Mouse (Mus musculus) stomach, postnatal 0 days (tissue): ENCODE measurements around the gene Lrrc43.

Source experiments
- CTCF ChIP-seq: IDR thresholded peaks from 2 replicates; pipeline ENCODE4 v1.5.1; 2016; ENCODE audit warnings: antibody characterized with exemption, low read depth, mild to moderate bottlenecking, moderate library complexity
- EP300 ChIP-seq: optimal IDR thresholded peaks from 2 replicates; pipeline ENCODE3; 2016; ENCODE audit warnings: antibody characterized with exemption

- TF ChIP-seq CTCF (no peak), EP300 (no peak)
These were observed 31.6 kb downstream of the Lrrc43 start for GRCm38 (mm10) chr5:123520666-123521065.
